Mouse (Mus musculus): ENCODE results near the gene Ripk3.
A peak's percentile ranks its signal among the peaks of the same experiment; 100 is the strongest.

Ripk3 gene

GRCm38 (mm10) chr14:55762001-55762821 is 26.5 kb downstream of the Ripk3 start:
- DNase-seq (ENCODE audit: low read depth, low spot score): peak; percentile 61

GRCm38 (mm10) chr14:55761163-55761562 is 27.5 kb downstream of the Ripk3 start, which contains the start of gene Ltb4r2:
Ltb4r2 (plus strand) TSS chr14:55761428.
- DNase-seq (ENCODE audit: low read depth, low spot score): no peak

- DNase-seq (ENCODE audit: low read depth, low spot score): peak; percentile 84
Observed at GRCm38 (mm10) chr14:55760156-55760555, 28.5 kb downstream of the Ripk3 start.

GRCm38 (mm10) chr14:55758363-55758784 is 30.3 kb downstream of the Ripk3 start, which contains the start of gene Cideb:
Cideb (minus strand) TSS chr14:55758458.
- DNase-seq (ENCODE audit: low read depth, low spot score): peak; percentile 69

- DNase-seq (ENCODE audit: low read depth, low spot score): no peak
Observed at GRCm38 (mm10) chr14:55757566-55757965, 31.1 kb downstream of the Ripk3 start.

GRCm38 (mm10) chr14:55747051-55747847 is 41.4 kb downstream of the Ripk3 start:
- no peak for DNase-seq (ENCODE audit: low read depth, low spot score)

- no peak for DNase-seq (ENCODE audit: low read depth, low spot score)
Observed at GRCm38 (mm10) chr14:55745861-55746237, 42.8 kb downstream of the Ripk3 start.

- DNase-seq (ENCODE audit: low read depth, low spot score): peak; percentile 89
Observed at GRCm38 (mm10) chr14:55745180-55745860, 43.3 kb downstream of the Ripk3 start, which contains the start of the genes Dhrs1 and Nop9. Dhrs1 (minus strand) TSS chr14:55745690. Nop9 (plus strand) TSS chr14:55745693.

GRCm38 (mm10) chr14:55743711-55744110 is 45.0 kb downstream of the Ripk3 start:
- DNase-seq (ENCODE audit: low read depth, low spot score): peak; percentile 88

GRCm38 (mm10) chr14:55737086-55737687 is 51.5 kb downstream of the Ripk3 start:
- DNase-seq (ENCODE audit: low read depth, low spot score): no peak

- no peak for DNase-seq (ENCODE audit: low read depth, low spot score)
Observed at GRCm38 (mm10) chr14:55735758-55736157, 52.9 kb downstream of the Ripk3 start.

- no peak for DNase-seq (ENCODE audit: low read depth, low spot score)
Observed at GRCm38 (mm10) chr14:55735334-55735733, 53.3 kb downstream of the Ripk3 start.

Data from mesoderm, embryonic 11.5 days (tissue).